15 mouse cellular contexts compared by ENCODE assay signal in genomic region chr6:47412886-47413606, GRCm38 (mm10).
"Had no signal": no experiment of that assay in that cellular context is flagged by ENCODE, and none has a peak within 500 bp of the region (broad histone marks: within the 10 kb centered on the region; RNA-seq: fewer than 3 reads in every experiment).

No protein-coding gene starts in this region.

- H3K4me2 ChIP-seq: kidney, embryonic 15.5 days; liver, embryonic 13.5 days; midbrain, embryonic 12.5 days; midbrain, embryonic 15.5 days; neural tube, embryonic 12.5 days; neural tube, embryonic 15.5 days had no signal

- H3K4me3 ChIP-seq: kidney, embryonic 15.5 days; left cerebral cortex, adult 2 months; liver, embryonic 13.5 days; midbrain, embryonic 12.5 days; midbrain, embryonic 15.5 days; neural tube, embryonic 12.5 days; neural tube, embryonic 15.5 days had no signal

- H3K9me3 ChIP-seq: kidney, embryonic 15.5 days; liver, embryonic 13.5 days; midbrain, embryonic 12.5 days; midbrain, embryonic 15.5 days; neural tube, embryonic 12.5 days; neural tube, embryonic 15.5 days had no signal

- H3K36me3 ChIP-seq: kidney, embryonic 15.5 days; liver, embryonic 13.5 days; midbrain, embryonic 12.5 days; midbrain, embryonic 15.5 days; neural tube, embryonic 12.5 days; neural tube, embryonic 15.5 days had no signal

- DNase-seq: kidney, postnatal 10 days; kidney, postnatal 36 days; layer of hippocampus, postnatal 36 days; liver, embryonic 13.5 days; lung, adult 2 months; lung, postnatal 14 days; lung, postnatal 4 days; thymus, adult 18-20 months; thymus, postnatal 36 days had no signal

- H3K4me1 ChIP-seq: kidney, embryonic 15.5 days; liver, embryonic 13.5 days; midbrain, embryonic 15.5 days; neural tube, embryonic 12.5 days; neural tube, embryonic 15.5 days had no signal

- ATAC-seq: midbrain, embryonic 15.5 days had no signal

- H3K9ac ChIP-seq: kidney, embryonic 15.5 days; liver, embryonic 13.5 days; midbrain, embryonic 12.5 days; midbrain, embryonic 15.5 days; neural tube, embryonic 12.5 days; neural tube, embryonic 15.5 days had no signal

- H3K27ac ChIP-seq: kidney, embryonic 15.5 days; left cerebral cortex, adult 2 months; liver, embryonic 13.5 days; midbrain, embryonic 12.5 days; midbrain, embryonic 15.5 days; neural tube, embryonic 12.5 days; neural tube, embryonic 15.5 days had no signal

- H3K27me3 ChIP-seq: kidney, embryonic 15.5 days; liver, embryonic 13.5 days; midbrain, embryonic 12.5 days; midbrain, embryonic 15.5 days; neural tube, embryonic 12.5 days; neural tube, embryonic 15.5 days had no signal
